Comparison of ENCODE assay signal across 9 mouse cellular contexts in the genomic region with DNA sequence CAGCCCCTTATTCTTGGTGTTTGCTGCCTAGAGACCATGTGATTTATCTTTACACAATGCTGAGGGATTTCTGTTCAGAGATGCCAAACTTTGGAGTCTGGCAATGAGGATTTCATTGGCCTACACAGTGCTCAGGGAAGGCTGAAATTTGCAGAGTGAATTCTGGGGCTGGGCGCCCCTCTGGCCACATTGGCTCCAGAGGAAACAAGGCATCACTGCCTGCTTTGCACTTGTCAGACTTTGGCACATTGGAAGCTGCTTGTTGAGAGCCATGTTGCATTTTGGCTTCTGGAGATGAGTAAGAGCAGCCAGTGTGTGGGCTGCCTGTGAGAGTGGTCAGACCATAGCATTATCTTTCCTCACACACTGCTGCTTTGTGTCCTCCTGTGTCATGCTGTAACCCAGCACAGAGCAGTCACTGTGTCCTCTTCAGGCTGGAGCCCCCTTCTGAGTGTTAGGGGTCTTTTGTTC.
DNase-seq lines count a peak whose midpoint lies in the region; ATAC-seq and TF ChIP-seq lines count a peak whose summit lies in the region.
"Had no signal": no experiment of that assay in that cellular context is flagged by ENCODE, and none has a peak within 500 bp of the region (broad histone marks: within the 10 kb centered on the region; RNA-seq: fewer than 3 reads in every experiment).

No protein-coding gene starts in this region.

- TF ChIP-seq CTCF in gastrocnemius, adult 2 months (IDR thresholded peaks at IDR 0.05) = no peak

- H3K27ac ChIP-seq in intestine, embryonic 15.5 days = no peak overlapping the region
- H3K27ac ChIP-seq in intestine, embryonic 16.5 days (ENCODE audit: low read length) = no peak overlapping the region
- H3K27ac ChIP-seq in gastrocnemius, adult 2 months = no peak overlapping the region

- WGBS in intestine, embryonic 15.5 days = 83% methylated on average over 1 of the region's 1 CpGs
- WGBS in intestine, embryonic 16.5 days = 74% methylated on average over 1 of the region's 1 CpGs

- H3K9me3 ChIP-seq in intestine, embryonic 15.5 days = no peaks in the 10 kb centered on the region
- no peaks in the 10 kb centered on the region for H3K9me3 ChIP-seq in intestine, embryonic 16.5 days (ENCODE audit: control insufficient read depth, low read length)

- H3K27me3 ChIP-seq in intestine, embryonic 15.5 days (replicated peaks) = no peaks in the 10 kb centered on the region
- no peaks in the 10 kb centered on the region for H3K27me3 ChIP-seq in intestine, embryonic 16.5 days (replicated peaks; ENCODE audit: control insufficient read depth, insufficient read depth, low read length)

- no peak overlapping the region for H3K4me3 ChIP-seq in intestine, embryonic 15.5 days (replicated peaks)
- no peak overlapping the region for H3K4me3 ChIP-seq in intestine, embryonic 16.5 days (ENCODE audit: low read length)
- no peak overlapping the region for H3K4me3 ChIP-seq in gastrocnemius, adult 2 months

- H3K4me2 ChIP-seq in intestine, embryonic 15.5 days (replicated peaks) = no peak overlapping the region
- no peak overlapping the region for H3K4me2 ChIP-seq in intestine, embryonic 16.5 days (ENCODE audit: low read depth, low read length)

- peak; percentile 41 to 43 for DNase-seq in frontal cortex, adult 2 months (ENCODE audit: extremely low spot score in 1 of 2, low spot score in 1 of 2)
- peak; percentile 39 to 64 for DNase-seq in left cerebral cortex, adult 9 months (ENCODE audit: low spot score in 2 of 2)
- peak; percentile 63 to 76 for DNase-seq in right cerebral cortex, postnatal 10 days (ENCODE audit: low spot score in 2 of 2)
- no peak for DNase-seq in gastrocnemius, adult 8-10 months (ENCODE audit: low spot score in 2 of 2)
- DNase-seq in cerebellum, postnatal 36 days = no peak
- no peak for DNase-seq in gastrocnemius, adult 2 months
- DNase-seq: thymus, adult 18-20 months had no signal

- no peaks in the 10 kb centered on the region for H3K36me3 ChIP-seq in intestine, embryonic 15.5 days
- H3K36me3 ChIP-seq in intestine, embryonic 16.5 days (ENCODE audit: control insufficient read depth, insufficient read depth, low read length) = no peaks in the 10 kb centered on the region

- intact Hi-C loops in gastrocnemius, adult 2 months (cut with DNase I) = no loop called here

- H3K4me1 ChIP-seq in intestine, embryonic 15.5 days (replicated peaks) = 0 out of 2 replicates have a peak, but pooled peaks cover 4% of the 10 kb centered on the region
- H3K4me1 ChIP-seq in intestine, embryonic 16.5 days (ENCODE audit: control insufficient read depth, insufficient read depth, low read length) = peaks cover 12% of the 10 kb centered on the region

- peak; percentile 37; the same call in 1 of the 2 replicates for ATAC-seq in intestine, embryonic 15.5 days
- no peak for ATAC-seq in intestine, embryonic 16.5 days

- H3K9ac ChIP-seq in intestine, embryonic 15.5 days = no peak overlapping the region
- no peak overlapping the region for H3K9ac ChIP-seq in intestine, embryonic 16.5 days (ENCODE audit: low read depth, low read length)

Comparison
In these comparisons a context has a peak if more than half of its experiments do, and no peak if none do; other contexts are left out.
1. DNase-seq: peak in frontal cortex, adult 2 months (2 of 2), left cerebral cortex, adult 9 months (2 of 2) and right cerebral cortex, postnatal 10 days (2 of 2); none in gastrocnemius, adult 8-10 months (0 of 2), cerebellum, postnatal 36 days (0 of 2) and gastrocnemius, adult 2 months (single experiment).